In the genomic region with DNA sequence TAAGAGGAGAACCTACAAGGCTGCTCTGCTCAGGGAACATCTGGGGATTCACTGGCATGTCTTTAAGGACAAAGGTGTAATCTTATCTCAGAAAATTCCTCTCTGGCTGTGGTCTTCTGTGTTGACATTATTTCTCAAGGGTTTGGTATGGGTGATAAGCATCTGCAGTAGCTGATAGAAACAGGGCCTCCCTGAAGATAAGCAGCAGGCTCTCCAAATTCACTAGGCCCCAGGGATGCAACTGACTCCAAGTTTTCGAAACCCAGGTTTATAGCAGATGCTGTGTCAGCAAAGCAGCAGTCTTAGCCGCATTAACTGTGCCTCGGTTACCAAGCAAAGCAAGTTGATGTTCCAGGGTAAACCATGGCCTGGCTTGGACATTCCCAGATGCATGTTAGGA, we compare ENCODE assay signal across 18 mouse cellular contexts.
A peak's percentile ranks its signal among the peaks of the same experiment; 100 is the strongest.
DNase-seq lines count a peak whose midpoint lies in the region; ATAC-seq and TF ChIP-seq lines count a peak whose summit lies in the region.
"Had no signal": no experiment of that assay in that cellular context is flagged by ENCODE, and none has a peak within 500 bp of the region (broad histone marks: within the 10 kb centered on the region; RNA-seq: fewer than 3 reads in every experiment).

No protein-coding gene starts in this region.

- H3K27me3 ChIP-seq in heart, embryonic 13.5 days (replicated peaks) = no peaks in the 10 kb centered on the region
- H3K27me3 ChIP-seq in limb, embryonic 14.5 days (ENCODE audit: control insufficient read depth, insufficient read depth, low read length) = no peaks in the 10 kb centered on the region
- H3K27me3 ChIP-seq in limb, embryonic 10.5 days (ENCODE audit: low read depth, poor library complexity, severe bottlenecking) = no peaks in the 10 kb centered on the region
- H3K27me3 ChIP-seq in G1E (ENCODE audit: insufficient read depth, low read length) = peaks cover 48% of the 10 kb centered on the region
- H3K27me3 ChIP-seq in embryonic facial prominence, embryonic 10.5 days (replicated peaks; ENCODE audit: low read depth, poor library complexity, severe bottlenecking) = no peaks in the 10 kb centered on the region
- H3K27me3 ChIP-seq: forebrain, embryonic 15.5 days; liver, embryonic 15.5 days; midbrain, embryonic 12.5 days had no signal

- no peak for TF ChIP-seq CTCF in G1E (IDR thresholded peaks at IDR 0.05; ENCODE audit: low read depth, low read length)

- WGBS in heart, embryonic 13.5 days = 33% methylated on average over 3 of the region's 3 CpGs
- 29% methylated on average over 3 of the region's 3 CpGs for WGBS in limb, embryonic 14.5 days
- 60% methylated on average over 3 of the region's 3 CpGs for WGBS in limb, embryonic 10.5 days
- 65% methylated on average over 3 of the region's 3 CpGs for WGBS in embryonic facial prominence, embryonic 10.5 days

- peak overlapping the region; percentile 68 for H3K27ac ChIP-seq in heart, embryonic 13.5 days (replicated peaks)
- H3K27ac ChIP-seq in limb, embryonic 14.5 days (replicated peaks; ENCODE audit: low read depth, low read length) = no peak overlapping the region
- no peak overlapping the region for H3K27ac ChIP-seq in limb, embryonic 10.5 days
- H3K27ac ChIP-seq in embryonic facial prominence, embryonic 10.5 days (replicated peaks) = peak overlapping the region; percentile 51
- H3K27ac ChIP-seq: forebrain, embryonic 15.5 days; kidney, postnatal 0 days; liver, embryonic 15.5 days; midbrain, embryonic 12.5 days had no signal

- peaks cover 44% of the 10 kb centered on the region for H3K4me1 ChIP-seq in heart, embryonic 13.5 days
- H3K4me1 ChIP-seq in limb, embryonic 14.5 days (ENCODE audit: control insufficient read depth, insufficient read depth, low read length) = peaks cover 8% of the 10 kb centered on the region; the same call in 1 of the 2 replicates
- no peaks in the 10 kb centered on the region for H3K4me1 ChIP-seq in limb, embryonic 10.5 days
- H3K4me1 ChIP-seq in G1E (ENCODE audit: insufficient read depth, low read depth, low read length) = peaks cover 54% of the 10 kb centered on the region
- peaks cover 33% of the 10 kb centered on the region for H3K4me1 ChIP-seq in embryonic facial prominence, embryonic 10.5 days
- H3K4me1 ChIP-seq: midbrain, embryonic 12.5 days had no signal

- H3K9ac ChIP-seq in heart, embryonic 13.5 days = peak overlapping the region; percentile 17; the same call in 1 of the 2 replicates
- no peak overlapping the region for H3K9ac ChIP-seq in limb, embryonic 14.5 days (ENCODE audit: low read depth, low read length, severe bottlenecking)
- H3K9ac ChIP-seq: forebrain, embryonic 15.5 days; liver, embryonic 15.5 days; midbrain, embryonic 12.5 days had no signal

- H3K4me2 ChIP-seq in heart, embryonic 13.5 days = no peak overlapping the region
- no peak overlapping the region for H3K4me2 ChIP-seq in limb, embryonic 14.5 days (replicated peaks; ENCODE audit: low read depth, low read length, severe bottlenecking)
- H3K4me2 ChIP-seq: forebrain, embryonic 15.5 days; liver, embryonic 15.5 days; midbrain, embryonic 12.5 days had no signal

- H3K9me3 ChIP-seq in heart, embryonic 13.5 days = no peaks in the 10 kb centered on the region
- no peaks in the 10 kb centered on the region for H3K9me3 ChIP-seq in limb, embryonic 14.5 days (ENCODE audit: control insufficient read depth, low read length)
- H3K9me3 ChIP-seq in limb, embryonic 10.5 days (replicated peaks) = no peaks in the 10 kb centered on the region
- H3K9me3 ChIP-seq in G1E (replicated peaks) = no peaks in the 10 kb centered on the region
- H3K9me3 ChIP-seq in embryonic facial prominence, embryonic 10.5 days = no peaks in the 10 kb centered on the region
- H3K9me3 ChIP-seq: forebrain, embryonic 15.5 days; liver, embryonic 15.5 days; midbrain, embryonic 12.5 days had no signal

- no peak for ATAC-seq in heart, embryonic 13.5 days (ENCODE audit: extremely low read depth, insufficient number of reproducible peaks, low FRiP score, low TSS enrichment)
- no peak for ATAC-seq in limb, embryonic 14.5 days (ENCODE audit: low FRiP score, low read depth)
- ATAC-seq in G1E (ENCODE audit: extremely low read depth, insufficient number of reproducible peaks, low FRiP score, poor library complexity, severe bottlenecking) = peak; percentile 65
- no peak for ATAC-seq in inflammation-experienced regulatory T-cells, adult 6 months
- ATAC-seq: forebrain, embryonic 15.5 days; hindbrain, embryonic 16.5 days had no signal

- TF ChIP-seq POLR2A in limb, embryonic 14.5 days (IDR thresholded peaks at IDR 0.05; ENCODE audit: borderline replicate concordance, extremely low read depth, insufficient read depth, insufficient read length) = no peak

- DNase-seq in heart, postnatal 4 days = no peak
- DNase-seq in limb, embryonic 14.5 days (ENCODE audit: low spot score) = peak; percentile 22
- no peak for DNase-seq in limb, embryonic 10.5 days (ENCODE audit: low spot score)
- peak; percentile 59 for DNase-seq in G1E (ENCODE audit: low spot score)
- no peak for DNase-seq in embryonic facial prominence, embryonic 10.5 days (ENCODE audit: low spot score)
- no peak for DNase-seq in cerebellum, postnatal 14 days
- DNase-seq: cerebellum, adult 9-10 months; heart, adult 18-20 months; layer of hippocampus, postnatal 36 days; lung, postnatal 4 days; thymus, postnatal 25 days had no signal

- H3K4me3 ChIP-seq in heart, embryonic 13.5 days = no peak overlapping the region
- no peak overlapping the region for H3K4me3 ChIP-seq in limb, embryonic 14.5 days (replicated peaks; ENCODE audit: low read length)
- H3K4me3 ChIP-seq in limb, embryonic 10.5 days = no peak overlapping the region
- peak overlapping the region; percentile 36; the same call in 1 of the 2 replicates for H3K4me3 ChIP-seq in G1E (ENCODE audit: low read depth, low read length)
- no peak overlapping the region for H3K4me3 ChIP-seq in embryonic facial prominence, embryonic 10.5 days
- H3K4me3 ChIP-seq: forebrain, embryonic 15.5 days; liver, embryonic 15.5 days; midbrain, embryonic 12.5 days had no signal

- H3K36me3 ChIP-seq in heart, embryonic 13.5 days = peaks cover 17% of the 10 kb centered on the region
- H3K36me3 ChIP-seq in limb, embryonic 14.5 days (ENCODE audit: control insufficient read depth, insufficient read depth, low read length) = 0 out of 2 replicates have a peak, but pooled peaks cover 6% of the 10 kb centered on the region
- H3K36me3 ChIP-seq in limb, embryonic 10.5 days = peaks cover 10% of the 10 kb centered on the region; the same call in 1 of the 2 replicates
- no peaks in the 10 kb centered on the region for H3K36me3 ChIP-seq in G1E (replicated peaks)
- H3K36me3 ChIP-seq in embryonic facial prominence, embryonic 10.5 days (replicated peaks) = peaks cover 18% of the 10 kb centered on the region
- H3K36me3 ChIP-seq: liver, embryonic 15.5 days had no signal

Comparison
In these comparisons a context has a peak if more than half of its experiments do, and no peak if none do; other contexts are left out.
1. DNase-seq: peak in limb, embryonic 14.5 days (single experiment) and G1E (single experiment); none in heart, postnatal 4 days (single experiment), limb, embryonic 10.5 days (single experiment), embryonic facial prominence, embryonic 10.5 days (single experiment) and cerebellum, postnatal 14 days (0 of 2).
2. H3K27ac ChIP-seq: peak in heart, embryonic 13.5 days (single experiment) and embryonic facial prominence, embryonic 10.5 days (single experiment); none in limb, embryonic 14.5 days (single experiment) and limb, embryonic 10.5 days (single experiment).